Mouse (Mus musculus) frontal cortex, postnatal 36 days (tissue): ENCODE measurements around the gene Chaf1a.
A peak's percentile ranks its signal among the peaks of the same experiment; 100 is the strongest.
"Not testable (repeated sequence)": the region's sequence is repeated elsewhere in the genome, so short reads cannot be mapped to it uniquely, and the experiment has no call there.

Experiments used
- DNase-seq, 2 experiments: peaks; one replicate each; pipeline ENCODE4 v3.0.0; 2022; ENCODE audit warnings: low spot score in 2 of 2

Gene Chaf1a

GRCm38 (mm10) chr17:56038583-56039261, 1.5 kb upstream of the Chaf1a start:
- no peak for DNase-seq

- DNase-seq: no peak
These were observed 894 bp upstream of the Chaf1a start for GRCm38 (mm10) chr17:56039345-56039744.

- DNase-seq: no peak
These were observed 571 bp downstream of the Chaf1a start for GRCm38 (mm10) chr17:56040857-56041163.

- no peak for DNase-seq
These were observed 11.1 kb downstream of the Chaf1a start for GRCm38 (mm10) chr17:56051369-56051768.

- DNase-seq: no peak
These were observed 14.7 kb downstream of the Chaf1a start for GRCm38 (mm10) chr17:56054938-56055337.

- DNase-seq: no peak
These were observed 15.9 kb downstream of the Chaf1a start for GRCm38 (mm10) chr17:56055945-56056678.

- DNase-seq: no peak
These were observed 17.3 kb downstream of the Chaf1a start for GRCm38 (mm10) chr17:56057381-56058120.

- DNase-seq: no peak
These were observed 21.8 kb downstream of the Chaf1a start for GRCm38 (mm10) chr17:56062081-56062480.

GRCm38 (mm10) chr17:56065715-56066114, 25.5 kb downstream of the Chaf1a start:
- not testable (repeated sequence) for DNase-seq

GRCm38 (mm10) chr17:56066451-56066850, 26.2 kb downstream of the Chaf1a start:
- no peak for DNase-seq

GRCm38 (mm10) chr17:56069066-56069465, 28.8 kb downstream of the Chaf1a start:
- no peak for DNase-seq

- DNase-seq: no peak
These were observed 30.9 kb downstream of the Chaf1a start for GRCm38 (mm10) chr17:56071126-56071525.

- no peak for DNase-seq
These were observed 32.0 kb downstream of the Chaf1a start for GRCm38 (mm10) chr17:56072243-56072642.

- DNase-seq: peak; percentile 62 to 63
These were observed 34.0 kb downstream of the Chaf1a start for GRCm38 (mm10) chr17:56074097-56074826.

- peak; percentile 96 to 98 for DNase-seq
These were observed 34.6 kb downstream of the Chaf1a start, which contains the start of gene Ubxn6 for GRCm38 (mm10) chr17:56074827-56075208. Ubxn6 (minus strand) TSS chr17:56075028.

- DNase-seq: no peak
These were observed 37.3 kb downstream of the Chaf1a start for GRCm38 (mm10) chr17:56077523-56077922.

GRCm38 (mm10) chr17:56078361-56078760, 38.1 kb downstream of the Chaf1a start:
- DNase-seq: not testable (repeated sequence)

GRCm38 (mm10) chr17:56078880-56079795, 38.9 kb downstream of the Chaf1a start, which contains the start of gene Hdgfl2:
Hdgfl2 (plus strand) TSS chr17:56079634.
- peak; percentile 99 for DNase-seq

GRCm38 (mm10) chr17:56079921-56080320, 39.7 kb downstream of the Chaf1a start:
- DNase-seq: no peak

GRCm38 (mm10) chr17:56080781-56081585, 40.7 kb downstream of the Chaf1a start:
- DNase-seq: peak; percentile 42 to 46
